Mouse (Mus musculus): ENCODE results near the gene Lyz1.

Gene Lyz1

DNA sequence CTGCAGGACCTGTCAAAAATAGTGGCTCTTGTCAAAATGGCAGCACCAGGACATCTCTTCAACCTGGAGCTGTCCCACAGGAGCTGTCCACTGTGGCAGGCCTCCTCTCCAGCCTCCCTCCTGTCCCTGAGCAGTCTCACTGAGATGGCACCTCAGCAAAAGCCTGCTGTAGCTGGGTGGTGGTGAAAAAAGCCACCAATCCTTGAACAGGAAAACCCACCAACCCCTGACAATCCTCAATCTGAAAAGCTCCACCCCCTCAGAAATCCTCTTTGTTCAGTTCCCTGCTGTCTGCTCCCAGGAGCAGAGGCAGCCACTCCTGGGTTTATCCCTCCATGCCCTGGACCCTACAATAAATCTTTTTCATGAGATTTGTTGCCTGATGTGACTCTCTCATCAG lies 32.8 kb downstream of the Lyz1 start:
- no peak for TF ChIP-seq GATA4 (IDR thresholded peaks at IDR 0.05; ENCODE audit: insufficient replicate concordance, low read length)

DNA sequence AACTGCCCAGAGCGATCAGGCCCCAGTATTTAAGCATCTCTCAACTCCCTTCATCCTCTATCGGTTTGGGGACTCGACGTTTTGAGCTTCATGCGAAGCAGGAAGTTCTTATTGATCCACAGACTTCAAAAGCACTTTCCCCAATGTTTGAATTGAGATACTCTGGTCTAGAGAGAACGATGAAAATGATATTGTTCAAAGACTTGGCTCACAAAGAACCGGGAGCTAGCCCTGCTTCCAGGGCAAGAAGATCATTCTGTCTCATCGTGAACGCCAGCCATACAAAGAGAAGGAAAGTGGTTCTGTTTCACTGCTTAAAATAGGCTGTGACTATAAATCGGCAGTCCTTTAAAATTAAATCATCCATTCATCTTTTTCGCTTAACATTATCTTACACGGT lies 54.1 kb downstream of the Lyz1 start, which contains the start of gene 9530003J23Rik:
9530003J23Rik (minus strand) TSS at position 101 of the 400 bp plus-strand sequence.
- no peak for TF ChIP-seq GATA4 (IDR thresholded peaks at IDR 0.05; ENCODE audit: insufficient replicate concordance, low read length)

Data from liver, adult (tissue).